Mouse (Mus musculus): ENCODE measurements at regions not wholly inside any gene's neighbourhood (a gene's known extent, or its start where the extent isn't known, plus 50 kb on each side); places are given as distances from the start of the nearest gene placed in this dataset.

DNA sequence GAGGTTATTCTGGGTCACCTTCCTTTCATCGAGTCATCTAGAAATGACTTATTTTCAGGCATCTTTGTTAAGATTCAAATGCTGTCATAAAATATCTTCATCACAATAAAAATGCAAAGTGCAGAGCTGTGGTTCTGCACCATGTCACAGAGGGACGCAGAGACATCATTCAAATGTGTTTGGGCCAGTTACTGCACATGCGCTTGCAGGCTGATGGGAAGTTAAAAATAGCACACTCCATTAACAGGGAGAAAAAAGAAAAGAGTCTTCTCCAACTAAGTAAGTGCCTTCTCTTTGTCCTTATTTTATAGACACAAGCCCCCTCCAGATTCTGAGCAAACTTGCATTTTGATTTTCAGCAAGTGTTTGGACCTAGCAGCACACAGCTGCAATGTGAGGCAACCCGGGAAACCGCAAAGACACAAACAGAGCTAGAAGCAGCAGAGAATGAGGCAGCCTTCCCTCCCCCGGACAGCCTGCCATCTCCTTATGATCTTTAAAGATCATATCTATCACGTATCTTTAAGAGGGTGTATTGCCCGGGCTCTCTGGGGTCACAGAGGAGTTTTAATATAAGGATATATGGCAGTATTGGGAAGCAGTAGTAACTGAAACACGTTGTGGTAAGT is 510.0 kb downstream of the Adam3 start:
- Histone ChIP-seq H3K9me3 (replicated peaks; ENCODE audit: control insufficient read depth, low read length, poor library complexity, severe bottlenecking) (no peaks in the 10 kb centered on the region), H3K9ac (ENCODE audit: low read depth, low read length) (no peak overlapping the region), H3K4me2 (ENCODE audit: low read length) (no peak overlapping the region), H3K36me3 (ENCODE audit: control insufficient read depth, insufficient read depth, low read length) (no peaks in the 10 kb centered on the region), H3K4me3 (ENCODE audit: low read depth, low read length) (no peak overlapping the region), H3K27ac (ENCODE audit: low read length) (0 out of 2 replicates have a peak overlapping the region, but pooled peaks have one; percentile 38), H3K27me3 (ENCODE audit: control insufficient read depth, insufficient read depth, low read depth, low read length) (no peaks in the 10 kb centered on the region), H3K4me1 (ENCODE audit: control insufficient read depth, insufficient read depth, low read length) (peaks cover 11% of the 10 kb centered on the region)
- no peak for ATAC-seq
- WGBS = 84% methylated on average over 9 of the region's 9 CpGs

DNA sequence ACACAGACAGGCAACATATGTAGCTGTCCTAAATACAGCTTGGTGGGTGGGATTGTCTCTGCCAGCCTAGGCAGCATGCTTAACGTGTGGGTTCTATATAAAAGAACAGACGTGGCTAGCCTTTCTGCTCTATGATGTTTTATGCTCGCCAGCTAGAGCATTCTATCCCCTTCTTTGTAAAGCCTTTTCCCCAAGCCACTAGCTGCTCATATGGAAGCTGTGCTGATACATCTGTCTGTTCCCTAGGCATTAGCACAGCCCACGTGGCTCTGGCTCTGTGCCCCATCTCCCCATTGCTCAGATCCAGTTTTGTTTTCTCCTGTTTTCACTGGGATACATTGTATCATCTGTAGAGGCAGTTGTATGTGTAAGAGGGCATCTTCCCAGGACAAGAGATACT is 511.3 kb downstream of the Adam3 start:
- Histone ChIP-seq H3K27ac (ENCODE audit: low read length) (no peak overlapping the region), H3K4me1 (ENCODE audit: control insufficient read depth, insufficient read depth, low read length) (peaks cover 7% of the 10 kb centered on the region; the same call in 1 of the 2 replicates), H3K9ac (ENCODE audit: low read depth, low read length) (no peak overlapping the region), H3K4me2 (ENCODE audit: low read length) (no peak overlapping the region), H3K27me3 (ENCODE audit: control insufficient read depth, insufficient read depth, low read depth, low read length) (no peaks in the 10 kb centered on the region), H3K4me3 (ENCODE audit: low read depth, low read length) (no peak overlapping the region), H3K9me3 (replicated peaks; ENCODE audit: control insufficient read depth, low read length, poor library complexity, severe bottlenecking) (no peaks in the 10 kb centered on the region), H3K36me3 (ENCODE audit: control insufficient read depth, insufficient read depth, low read length) (no peaks in the 10 kb centered on the region)
- ATAC-seq = no peak
- 82% methylated on average over 4 of the region's 4 CpGs for WGBS

- no peaks in the 10 kb centered on the region for H3K36me3 ChIP-seq (ENCODE audit: control insufficient read depth, insufficient read depth, low read length)
- no peak overlapping the region for H3K27ac ChIP-seq (ENCODE audit: low read length)
- peaks cover 7% of the 10 kb centered on the region; the same call in 1 of the 2 replicates for H3K4me1 ChIP-seq (ENCODE audit: control insufficient read depth, insufficient read depth, low read length)
- 87% methylated on average over 3 of the region's 3 CpGs for WGBS
- H3K9ac ChIP-seq (ENCODE audit: low read depth, low read length) = no peak overlapping the region
- H3K9me3 ChIP-seq (replicated peaks; ENCODE audit: control insufficient read depth, low read length, poor library complexity, severe bottlenecking) = no peaks in the 10 kb centered on the region
- no peaks in the 10 kb centered on the region for H3K27me3 ChIP-seq (ENCODE audit: control insufficient read depth, insufficient read depth, low read depth, low read length)
- no peak overlapping the region for H3K4me2 ChIP-seq (ENCODE audit: low read length)
- ATAC-seq = no peak
- H3K4me3 ChIP-seq (ENCODE audit: low read depth, low read length) = no peak overlapping the region
Measured at GRCm38 (mm10) chr8:24212216-24213200, 513.1 kb downstream of the Adam3 start.

GRCm38 (mm10) chr8:24211091-24211490 is 514.6 kb downstream of the Adam3 start:
- Histone ChIP-seq H3K4me1 (ENCODE audit: control insufficient read depth, insufficient read depth, low read length) (peaks cover 7% of the 10 kb centered on the region; the same call in 1 of the 2 replicates), H3K4me3 (ENCODE audit: low read depth, low read length) (no peak overlapping the region), H3K27me3 (ENCODE audit: control insufficient read depth, insufficient read depth, low read depth, low read length) (no peaks in the 10 kb centered on the region), H3K4me2 (ENCODE audit: low read length) (no peak overlapping the region), H3K9ac (ENCODE audit: low read depth, low read length) (no peak overlapping the region), H3K27ac (ENCODE audit: low read length) (no peak overlapping the region), H3K9me3 (replicated peaks; ENCODE audit: control insufficient read depth, low read length, poor library complexity, severe bottlenecking) (no peaks in the 10 kb centered on the region), H3K36me3 (ENCODE audit: control insufficient read depth, insufficient read depth, low read length) (no peaks in the 10 kb centered on the region)
- no peak for ATAC-seq
- WGBS = 81% methylated on average over 1 of the region's 1 CpGs

Data from midbrain, embryonic 16.5 days (tissue).